Mouse (Mus musculus) bone marrow macrophage, adult 2 months (primary cell): ENCODE measurements around the gene Slc24a3.

ENCODE experiments used
- CTCF ChIP-seq: IDR thresholded peaks from 2 replicates; pipeline ENCODE4 v1.5.1; 2012; ENCODE audit warnings: low read depth, mild to moderate bottlenecking, low read length, moderate library complexity
- POLR2A ChIP-seq: IDR thresholded peaks from 2 replicates; pipeline ENCODE4 v1.6.1; 2012; ENCODE audit warnings: mild to moderate bottlenecking, low read depth, low read length, borderline replicate concordance

DNA sequence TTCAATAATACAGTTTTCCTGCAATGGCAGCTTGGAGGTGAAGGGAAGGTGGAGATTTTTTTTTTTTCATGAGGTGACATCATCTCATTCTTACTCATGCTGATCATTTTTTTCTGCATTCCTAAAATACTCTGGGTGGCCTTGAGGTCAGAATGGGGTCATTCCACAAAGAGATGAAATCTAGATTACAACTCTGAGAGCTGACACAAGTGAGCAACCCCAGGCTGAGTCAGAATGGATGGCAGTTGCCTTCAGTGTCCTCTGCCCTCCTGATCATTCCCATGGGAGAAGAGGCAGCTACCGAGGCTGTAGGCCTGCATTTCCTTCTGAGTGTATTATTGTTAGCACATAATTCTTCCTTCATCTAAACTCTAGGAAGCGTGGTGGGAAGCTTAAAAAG lies 116.2 kb downstream of the Slc24a3 start:
- TF ChIP-seq CTCF (no peak), POLR2A (no peak)
